Mouse (Mus musculus): ENCODE results near the gene Prkar2a. TPM values are rescaled to one million over a fixed set of nuclear protein-coding genes. Genes with fewer than 3 reads are reported as not detected.
"Not testable (repeated sequence)": the region's sequence is repeated elsewhere in the genome, so short reads cannot be mapped to it uniquely, and the experiment has no call there.

The Prkar2a gene
- total RNA-seq, 1 experiment: 18.2 TPM

DNA sequence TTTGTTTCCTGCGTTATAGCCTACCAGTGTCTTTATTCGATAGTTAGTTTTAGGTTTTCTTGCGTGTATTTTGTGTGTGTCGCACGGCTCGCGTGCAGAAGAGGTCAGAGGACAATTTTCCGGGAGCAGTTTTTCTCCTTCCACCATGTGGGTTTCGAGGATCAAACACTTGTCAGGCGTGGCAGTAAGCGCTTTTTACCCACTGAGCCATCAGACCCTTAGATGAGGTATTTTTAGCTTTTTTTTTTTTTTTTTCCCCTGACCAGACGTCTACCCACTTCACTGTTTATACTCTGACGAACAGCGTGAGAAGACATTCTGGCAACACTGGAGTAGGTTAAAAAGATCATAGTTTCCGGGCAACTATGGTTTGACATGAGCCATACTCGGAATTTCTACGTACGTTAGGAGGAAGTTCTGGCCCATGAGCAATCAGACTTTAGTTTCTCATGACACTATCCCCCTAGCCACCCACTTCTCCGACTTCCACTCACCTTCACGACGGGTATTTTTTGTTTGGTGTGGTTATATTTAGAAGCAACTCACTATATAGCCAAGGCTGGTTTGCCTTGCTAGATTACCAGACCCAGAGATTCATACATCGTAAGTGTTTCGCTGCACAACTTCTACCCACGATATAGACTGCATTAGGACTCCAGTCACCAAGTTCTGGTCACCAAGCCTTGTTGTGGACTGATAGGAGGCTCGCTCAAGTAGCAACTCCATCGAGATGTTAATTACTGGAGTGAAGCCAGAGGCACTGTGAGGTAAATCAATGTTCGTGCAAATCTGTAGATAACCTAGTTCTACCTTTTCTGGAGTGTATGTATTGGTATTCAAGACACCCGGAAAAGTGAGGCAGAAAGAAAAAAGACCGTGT, 39.3 kb upstream of the Prkar2a start:
- H3K9me3 ChIP-seq (ENCODE audit: control insufficient read depth, insufficient read depth, low read depth, low read length): no peaks in the 10 kb centered on the region
- in situ Hi-C loops (cut with MboI; ENCODE audit: low sequenced_read_pairs in 2 of 2, unreplicated experiment in 2 of 2): no loop called here
- no peak for TF ChIP-seq CHD2 (IDR thresholded peaks at IDR 0.05; ENCODE audit: low read depth, low read length)
- no peak for TF ChIP-seq HCFC1 (IDR thresholded peaks at IDR 0.05; ENCODE audit: borderline replicate concordance, insufficient read depth, low read length)
- TF ChIP-seq MAFK (IDR thresholded peaks at IDR 0.05; ENCODE audit: insufficient read depth, low read depth, low read length): no peak
- TF ChIP-seq ZNF384 (IDR thresholded peaks at IDR 0.05; ENCODE audit: low read depth, low read length): no peak
- no peak for TF ChIP-seq ZC3H11A (IDR thresholded peaks at IDR 0.05; ENCODE audit: borderline replicate concordance, low read depth, low read length)
- peaks cover 4 to 5% of the 10 kb centered on the region in 2 experiments; a peak in 3 of 4 replicates for H3K4me1 ChIP-seq (ENCODE audit: control insufficient read depth in 2 of 2, insufficient read depth in 2 of 2, low read length in 2 of 2, poor library complexity in 1 of 2)
- no peaks in the 10 kb centered on the region for H3K36me3 ChIP-seq (ENCODE audit: control insufficient read depth, insufficient read depth, low read length, poor library complexity, severe bottlenecking)
- peak overlapping the region; percentile 59; the same call in 1 of the 2 replicates for H3K9ac ChIP-seq (ENCODE audit: insufficient read depth, low read depth, low read length, poor library complexity, severe bottlenecking)
- DNase-seq (ENCODE audit: low read depth, low spot score): no peak
- peak overlapping the region; percentile 69 to 74 for H3K4me3 ChIP-seq (ENCODE audit: insufficient read depth in 1 of 2, low read depth in 1 of 2, low read length in 2 of 2, poor library complexity in 1 of 2, severe bottlenecking in 1 of 2)
- H3K27ac ChIP-seq (ENCODE audit: insufficient read depth, low read depth, low read length, poor library complexity, severe bottlenecking): peak overlapping the region; percentile 49; the same call in 1 of the 2 replicates

DNA sequence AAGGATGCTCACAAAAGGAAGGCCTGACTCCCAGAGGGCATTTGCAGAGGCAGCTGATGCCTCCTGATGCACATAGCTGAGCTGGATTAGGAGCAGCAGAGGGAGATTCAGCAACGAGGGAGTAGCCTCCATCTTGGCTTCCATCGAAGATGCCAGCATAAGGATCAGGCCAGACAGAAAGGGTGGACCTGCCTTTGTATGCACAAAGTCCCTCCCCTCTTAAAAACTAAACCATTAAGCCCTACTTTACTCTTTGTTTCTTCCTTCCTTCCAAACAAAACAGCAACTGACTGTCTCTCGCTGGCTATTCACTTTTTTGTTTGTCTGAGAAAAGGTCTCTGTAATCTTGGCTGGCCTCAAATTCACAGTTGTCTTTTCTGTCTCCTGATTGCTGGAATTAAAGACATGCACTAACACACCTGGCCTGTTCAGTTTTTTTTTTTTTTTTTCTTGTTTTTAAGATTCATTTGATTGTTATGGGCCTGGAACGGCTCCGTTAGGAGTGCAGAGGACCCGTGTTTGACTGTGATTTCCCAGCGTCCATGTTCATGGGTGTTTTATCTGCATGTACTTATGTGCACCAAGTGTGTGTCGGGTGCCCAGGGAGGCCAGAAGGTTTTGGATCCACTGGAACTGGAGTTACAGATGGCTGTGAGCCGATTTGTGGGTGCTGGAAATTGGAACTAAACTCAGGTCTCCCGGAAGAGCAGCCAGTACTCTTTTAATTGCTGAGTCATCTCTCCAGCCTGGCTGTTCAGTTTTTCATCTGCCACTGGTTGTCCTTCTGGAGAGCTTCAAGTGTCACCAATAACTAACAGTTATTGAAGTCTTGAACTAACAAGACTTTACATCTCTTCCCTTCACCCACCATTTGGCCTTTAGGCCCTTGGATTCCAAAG, 34.3 kb upstream of the Prkar2a start:
- Histone ChIP-seq H3K36me3 (ENCODE audit: control insufficient read depth, insufficient read depth, low read length, poor library complexity, severe bottlenecking) (no peaks in the 10 kb centered on the region), H3K9ac (ENCODE audit: insufficient read depth, low read depth, low read length, poor library complexity, severe bottlenecking) (peak overlapping the region; percentile 62; the same call in 1 of the 2 replicates), H3K27ac (ENCODE audit: insufficient read depth, low read depth, low read length, poor library complexity, severe bottlenecking) (peak overlapping the region; percentile 98), H3K4me3 (ENCODE audit: insufficient read depth in 1 of 2, low read depth in 1 of 2, low read length in 2 of 2, poor library complexity in 1 of 2, severe bottlenecking in 1 of 2) (peak overlapping the region in 1 of 2 experiments; percentile 27; a peak in 1 of 4 replicates), H3K9me3 (ENCODE audit: control insufficient read depth, insufficient read depth, low read depth, low read length) (no peaks in the 10 kb centered on the region), H3K4me1 (ENCODE audit: control insufficient read depth in 2 of 2, insufficient read depth in 2 of 2, low read length in 2 of 2, poor library complexity in 1 of 2) (peaks cover 5 to 8% of the 10 kb centered on the region in 2 experiments; a peak in 3 of 4 replicates)
- in situ Hi-C loops (cut with MboI; ENCODE audit: low sequenced_read_pairs in 2 of 2, unreplicated experiment in 2 of 2): no loop called here
- DNase-seq (ENCODE audit: low read depth, low spot score): peak; percentile 57
- TF ChIP-seq ZC3H11A (IDR thresholded peaks at IDR 0.05; ENCODE audit: borderline replicate concordance, low read depth, low read length) (no peak), MAFK (IDR thresholded peaks at IDR 0.05; ENCODE audit: insufficient read depth, low read depth, low read length) (peak; percentile 94), ZNF384 (IDR thresholded peaks at IDR 0.05; ENCODE audit: low read depth, low read length) (peak; percentile 92)

DNA sequence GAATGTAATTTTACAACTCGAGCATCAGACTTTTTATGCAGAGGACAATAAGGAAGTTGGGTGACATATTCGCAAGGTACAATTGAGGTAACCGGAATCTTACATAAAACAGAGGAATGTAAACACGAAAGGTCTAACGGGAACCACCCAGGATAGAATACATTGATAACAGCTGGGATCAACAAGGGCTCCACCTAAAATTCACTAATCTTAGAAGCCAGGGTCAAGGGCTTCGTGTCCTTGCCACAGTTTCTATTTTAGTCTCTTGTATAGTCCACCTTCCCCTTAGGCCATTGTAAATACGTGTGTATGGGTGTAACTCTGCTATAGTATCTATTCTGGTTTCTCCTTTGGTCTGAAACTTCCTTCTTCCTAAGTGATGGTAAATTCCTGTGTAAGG, 33.2 kb upstream of the Prkar2a start:
- in situ Hi-C loops (cut with MboI; ENCODE audit: low sequenced_read_pairs in 2 of 2, unreplicated experiment in 2 of 2); H3K36me3 ChIP-seq (ENCODE audit: control insufficient read depth, insufficient read depth, low read length, poor library complexity, severe bottlenecking); H3K9ac ChIP-seq (ENCODE audit: insufficient read depth, low read depth, low read length, poor library complexity, severe bottlenecking); H3K9me3 ChIP-seq (ENCODE audit: control insufficient read depth, insufficient read depth, low read depth, low read length); H3K4me1 ChIP-seq (ENCODE audit: control insufficient read depth in 2 of 2, insufficient read depth in 2 of 2, low read length in 2 of 2, poor library complexity in 1 of 2); DNase-seq (ENCODE audit: low read depth, low spot score); H3K4me3 ChIP-seq (ENCODE audit: insufficient read depth in 1 of 2, low read depth in 1 of 2, low read length in 2 of 2, poor library complexity in 1 of 2, severe bottlenecking in 1 of 2): not testable (repeated sequence)
- peak overlapping the region; percentile 98; the same call in 1 of the 2 replicates for H3K27ac ChIP-seq (ENCODE audit: insufficient read depth, low read depth, low read length, poor library complexity, severe bottlenecking)

DNA sequence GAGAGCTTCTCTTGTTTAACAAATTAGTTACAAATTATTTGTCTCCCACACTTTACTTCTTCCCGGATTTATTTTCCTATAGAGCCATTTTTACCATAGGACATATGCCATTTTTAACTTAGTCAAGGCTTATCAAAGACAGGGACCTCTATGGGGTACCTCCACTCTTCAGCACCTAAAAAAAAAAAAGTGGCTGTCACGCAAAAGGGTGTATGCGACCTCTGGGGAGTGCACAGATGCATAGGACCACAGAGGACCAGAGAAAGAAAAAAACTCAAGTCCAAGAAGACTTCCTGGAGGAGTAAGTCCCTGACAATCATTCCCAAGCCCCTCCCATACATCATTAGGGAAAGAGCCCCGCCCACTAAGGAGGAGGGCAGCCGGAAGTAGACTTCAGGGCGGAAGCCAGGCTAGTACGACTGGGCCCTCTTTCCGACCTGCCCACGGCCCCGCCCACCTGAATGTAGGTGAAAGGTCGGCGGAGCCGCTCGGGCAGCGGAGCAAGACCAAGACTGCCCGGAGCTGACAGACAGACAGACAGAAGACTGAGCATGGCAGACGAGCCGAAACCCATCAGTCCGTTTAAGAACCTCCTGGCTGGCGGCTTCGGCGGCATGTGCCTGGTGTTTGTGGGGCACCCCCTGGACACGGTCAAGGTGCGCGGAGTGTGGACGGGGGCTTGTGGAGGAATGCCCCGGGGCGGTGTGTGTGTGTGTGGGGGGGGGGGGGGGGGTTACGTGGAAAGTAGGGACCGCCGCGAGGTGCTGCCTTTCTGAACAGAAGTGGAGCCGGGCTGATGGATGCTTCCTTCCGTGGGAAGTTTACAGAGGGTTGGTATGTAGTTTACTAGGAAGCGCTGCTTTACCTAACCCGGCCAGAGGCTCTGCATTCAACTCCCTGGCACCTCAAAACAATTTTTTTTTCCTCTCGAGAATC, 27.2 kb upstream of the Prkar2a start, which contains the start of gene Slc25a20:
Slc25a20 (plus strand) TSS at position 412 of the 936 bp plus-strand sequence.
- H3K36me3 ChIP-seq (ENCODE audit: control insufficient read depth, insufficient read depth, low read length, poor library complexity, severe bottlenecking): no peaks in the 10 kb centered on the region
- no peak for TF ChIP-seq HCFC1 (IDR thresholded peaks at IDR 0.05; ENCODE audit: borderline replicate concordance, insufficient read depth, low read length)
- TF ChIP-seq ZNF384 (IDR thresholded peaks at IDR 0.05; ENCODE audit: low read depth, low read length): peak; percentile 57; the same call in 1 of the 2 replicates
- H3K27ac ChIP-seq (ENCODE audit: insufficient read depth, low read depth, low read length, poor library complexity, severe bottlenecking): peak within 1 kb of the TSS; percentile 25; the same call in 1 of the 2 replicates
- peaks cover 2 to 4% of the 10 kb centered on the region in 2 experiments; a peak in 2 of 4 replicates for H3K4me1 ChIP-seq (ENCODE audit: control insufficient read depth in 2 of 2, insufficient read depth in 2 of 2, low read length in 2 of 2, poor library complexity in 1 of 2)
- peak; percentile 92 for DNase-seq (ENCODE audit: low read depth, low spot score)
- peak within 1 kb of the TSS; percentile 93 for H3K4me3 ChIP-seq (ENCODE audit: insufficient read depth in 1 of 2, low read depth in 1 of 2, low read length in 2 of 2, poor library complexity in 1 of 2, severe bottlenecking in 1 of 2)
- H3K9me3 ChIP-seq (ENCODE audit: control insufficient read depth, insufficient read depth, low read depth, low read length): no peaks in the 10 kb centered on the region
- in situ Hi-C loops (cut with MboI; ENCODE audit: low sequenced_read_pairs in 2 of 2, unreplicated experiment in 2 of 2): no loop called here
- H3K9ac ChIP-seq (ENCODE audit: insufficient read depth, low read depth, low read length, poor library complexity, severe bottlenecking): peak within 1 kb of the TSS; percentile 89

All from ES-E14 (cell line).